Mouse (Mus musculus) central nervous system, embryonic 11.5 days (tissue): ENCODE results near the gene Larp6. TPM values are rescaled to one million over a fixed set of nuclear protein-coding genes. Genes with fewer than 3 reads are reported as not detected.

Experiments used
- polyA plus RNA-seq: library from polyadenylated mRNA; depleted of rRNA; stranded (reverse); fragments of >200 nt; gene quantifications from 2 replicates; pipeline ENCODE4 v1.2.3, GENCODE M21; 2012; rRNA removed

The Larp6 gene
- 2.2 and 2.4 TPM in 2 replicates for polyA plus RNA-seq

DNA sequence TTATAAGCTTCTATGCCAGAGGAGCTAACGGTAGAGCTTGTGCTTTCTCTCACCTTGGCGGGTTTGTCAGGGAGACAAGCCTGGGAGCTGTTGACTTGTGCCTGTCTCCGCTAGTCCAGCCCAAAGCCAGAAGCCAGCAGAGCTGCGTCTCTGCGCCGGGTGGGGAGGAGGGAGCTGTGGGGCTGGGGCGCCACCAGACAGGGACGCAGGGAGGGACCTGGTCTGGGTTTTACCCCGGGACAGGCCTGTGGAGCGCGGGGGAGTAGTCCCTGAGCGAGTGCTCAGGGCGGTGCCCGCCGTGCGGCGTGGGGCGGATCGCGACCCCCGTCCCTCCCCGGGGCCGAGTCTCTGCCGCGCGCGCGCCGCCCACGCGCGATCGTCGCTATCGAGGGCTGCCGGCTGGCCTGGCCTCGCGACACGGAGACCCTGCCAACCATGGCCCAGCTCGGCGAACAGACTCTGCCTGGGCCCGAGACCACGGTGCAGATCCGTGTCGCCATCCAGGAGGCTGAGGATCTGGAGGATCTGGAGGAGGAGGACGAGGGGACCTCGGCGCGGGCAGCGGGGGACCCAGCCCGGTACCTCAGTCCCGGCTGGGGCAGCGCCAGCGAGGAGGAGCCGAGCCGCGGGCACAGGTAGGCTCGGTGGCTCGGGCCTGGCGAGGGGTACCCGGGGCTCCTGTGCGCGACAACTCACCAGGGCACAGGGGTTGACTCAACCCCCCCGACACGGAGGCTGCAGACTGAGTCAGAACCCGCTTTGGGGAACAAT is at the start of gene Larp6:
TSS of gene Larp6 (plus strand) at position 219 of the 771 bp plus-strand sequence.

DNA sequence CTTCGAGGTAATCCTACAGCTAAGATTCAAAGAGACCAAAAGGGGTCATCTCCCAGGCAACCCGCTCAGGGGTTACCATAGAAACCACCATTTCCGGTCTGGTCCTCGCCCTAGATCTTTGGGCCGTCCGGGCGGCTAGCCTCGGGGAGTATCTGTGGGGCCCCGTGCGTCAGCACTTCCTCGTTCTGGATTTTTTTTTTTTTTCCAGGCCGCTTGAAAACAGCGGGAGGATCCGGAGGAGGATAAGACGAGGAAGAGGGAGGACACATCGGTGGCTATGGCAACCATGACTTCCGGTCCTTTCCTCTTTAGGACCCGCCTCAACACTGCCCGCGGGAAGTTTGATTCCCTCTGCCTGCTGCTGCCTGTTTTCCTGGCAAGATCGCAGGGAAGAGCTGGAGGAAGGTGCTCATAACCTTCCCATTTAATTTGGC is 24.9 kb upstream of the Larp6 start, which contains the start of gene Lrrc49:
TSS of gene Lrrc49 (minus strand) at position 268 of the 434 bp plus-strand sequence.

Other genes with a start within 250 kb of the Larp6 start
- gene Thsd4, start 190.9 kb upstream of the Larp6 start, polyA plus RNA-seq: 6.5 and 8.3 TPM in 2 replicates
- gene Lrrc49, start 24.8 kb upstream of the Larp6 start, polyA plus RNA-seq: 43.4 and 46.7 TPM in 2 replicates
- 23.4 and 33.6 TPM in 2 replicates for gene Uaca, start 81.6 kb downstream of the Larp6 start, polyA plus RNA-seq